Mouse (Mus musculus) skeletal muscle tissue, postnatal 0 days (tissue): ENCODE results near the gene Bnip2. TPM values are rescaled to one million over a fixed set of nuclear protein-coding genes. Genes with fewer than 3 reads are reported as not detected.

Source experiments
- polyA plus RNA-seq: library from polyadenylated mRNA; unstranded; fragments of >200 nt; fragmentation: Nextera tagmentation; extraction: Ambion mirVana; gene quantifications from 2 replicates; pipeline ENCODE4 v1.2.1, GENCODE M21; 2015

Bnip2 gene
- 74.1 and 84.6 TPM in 2 replicates for polyA plus RNA-seq

GRCm38 (mm10) chr9:69989303-69990121 is at the start of gene Bnip2:
Gene Bnip2 (plus strand): TSS chr9:69989466.

GRCm38 (mm10) chr9:70012408-70012901 is 23.2 kb downstream of the Bnip2 start, which contains the start of gene Gtf2a2:
Gene Gtf2a2 (plus strand): TSS chr9:70012550.

GRCm38 (mm10) chr9:70037988-70038387 is 48.7 kb downstream of the Bnip2 start, which contains the start of gene Gcnt3:
Gene Gcnt3 (minus strand): TSS chr9:70038088.

Other genes starting within 250 kb of the Bnip2 start
- gene Foxb1, start 228.5 kb upstream of the Bnip2 start, polyA plus RNA-seq: not detected in 2 replicates
- 125 and 127 TPM in 2 replicates for gene Gtf2a2, start 23.1 kb downstream of the Bnip2 start, polyA plus RNA-seq
- not detected in 2 replicates for gene Gcnt3, start 48.6 kb downstream of the Bnip2 start, polyA plus RNA-seq
- gene Fam81a, start 153.1 kb downstream of the Bnip2 start, polyA plus RNA-seq: 1.5 and 2.7 TPM in 2 replicates
- 8.0 and 8.7 TPM in 2 replicates for gene Myo1e, start 217.9 kb downstream of the Bnip2 start, polyA plus RNA-seq